Mouse (Mus musculus): ENCODE data around the gene Atg9a. TPM values are rescaled to one million over a fixed set of nuclear protein-coding genes. Genes with fewer than 3 reads are reported as not detected.

The Atg9a gene
- polyA plus RNA-seq, 1 experiment from 2014 or later, result 12.9 TPM

DNA sequence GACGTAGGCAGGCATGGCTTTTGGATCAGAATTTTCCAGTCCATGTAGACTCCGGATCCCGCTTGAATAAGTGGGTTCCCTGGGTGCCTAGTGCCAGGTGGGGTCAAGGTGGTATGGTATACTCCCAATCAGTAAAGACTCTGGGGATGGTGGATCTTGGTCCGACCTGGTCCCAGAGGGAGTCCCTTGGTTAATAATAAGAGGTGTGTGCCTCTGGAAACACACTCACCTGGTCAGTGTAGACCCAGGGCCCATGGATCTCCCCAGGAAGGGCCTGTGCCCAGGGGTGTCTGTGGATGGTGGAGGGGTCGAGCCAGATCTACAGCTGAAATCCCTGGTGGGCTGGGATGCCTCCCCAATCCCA, 756 bp downstream of the Atg9a start:
- H3K4me2 ChIP-seq (ENCODE audit: low read depth, low read length), result peak overlapping the region; percentile 75
- no peaks in the 10 kb centered on the region for H3K27me3 ChIP-seq (ENCODE audit: control insufficient read depth, insufficient read depth, low read length)
- DNase-seq (ENCODE audit: low spot score) (no peak), ATAC-seq (replicated peaks; ENCODE audit: insufficient number of reproducible peaks, low FRiP score, low TSS enrichment, low read depth) (no peak; the same call in 1 of the 2 replicates)
- no peaks in the 10 kb centered on the region for H3K36me3 ChIP-seq (replicated peaks; ENCODE audit: control insufficient read depth, insufficient read depth, low read depth, low read length)
- H3K4me1 ChIP-seq (ENCODE audit: control insufficient read depth, insufficient read depth, low read length), result no peaks in the 10 kb centered on the region
- peak overlapping the region; percentile 65 for H3K9ac ChIP-seq (replicated peaks; ENCODE audit: low read length)
- 49% methylated on average over 5 of the region's 5 CpGs for WGBS
- H3K27ac ChIP-seq (replicated peaks; ENCODE audit: low read depth, low read length), result no peak overlapping the region; the same call in 1 of the 2 replicates
- peak overlapping the region; percentile 70 for H3K4me3 ChIP-seq (ENCODE audit: low read depth, low read length)
- H3K9me3 ChIP-seq (replicated peaks; ENCODE audit: control insufficient read depth, low read length), result no peaks in the 10 kb centered on the region

GRCm38 (mm10) chr1:75190577-75190976, 1.4 kb downstream of the Atg9a start:
- Histone ChIP-seq H3K27ac (replicated peaks; ENCODE audit: low read depth, low read length) (no peak overlapping the region), H3K4me3 (ENCODE audit: low read depth, low read length) (no peak overlapping the region), H3K4me1 (ENCODE audit: control insufficient read depth, insufficient read depth, low read length) (no peaks in the 10 kb centered on the region), H3K9me3 (replicated peaks; ENCODE audit: control insufficient read depth, low read length) (no peaks in the 10 kb centered on the region), H3K36me3 (replicated peaks; ENCODE audit: control insufficient read depth, insufficient read depth, low read depth, low read length) (no peaks in the 10 kb centered on the region), H3K4me2 (ENCODE audit: low read depth, low read length) (no peak overlapping the region), H3K9ac (replicated peaks; ENCODE audit: low read length) (no peak overlapping the region), H3K27me3 (ENCODE audit: control insufficient read depth, insufficient read depth, low read length) (no peaks in the 10 kb centered on the region)
- no peak for DNase-seq (ENCODE audit: low spot score)
- ATAC-seq (replicated peaks; ENCODE audit: insufficient number of reproducible peaks, low FRiP score, low TSS enrichment, low read depth), result no peak
- WGBS, result 60% methylated on average over 2 of the region's 2 CpGs

GRCm38 (mm10) chr1:75187914-75188483, 4.0 kb downstream of the Atg9a start:
- WGBS, result 88% methylated on average over 2 of the region's 2 CpGs

DNA sequence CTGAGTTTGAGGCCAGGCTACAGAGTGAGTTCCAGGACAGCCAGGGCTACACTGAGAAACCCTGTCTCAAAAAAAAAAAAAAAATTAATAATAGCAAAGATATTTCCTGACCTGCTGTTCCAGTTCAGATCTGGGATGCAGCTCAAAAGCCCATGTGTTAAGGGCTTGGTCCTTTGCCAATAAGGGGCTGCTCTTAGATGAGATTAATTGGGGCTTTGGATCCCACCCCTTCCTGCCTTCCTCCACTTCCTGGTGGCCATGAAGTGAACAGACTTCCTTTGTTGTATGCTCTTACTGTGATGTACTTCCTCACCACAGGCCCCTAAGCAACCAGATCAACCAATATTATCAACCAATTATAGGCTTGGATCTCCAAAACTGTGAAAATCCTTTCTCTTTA, 4.9 kb downstream of the Atg9a start:
- no peak overlapping the region for H3K9ac ChIP-seq (replicated peaks; ENCODE audit: low read length)
- H3K27me3 ChIP-seq (ENCODE audit: control insufficient read depth, insufficient read depth, low read length), result no peaks in the 10 kb centered on the region
- H3K4me1 ChIP-seq (ENCODE audit: control insufficient read depth, insufficient read depth, low read length), result no peaks in the 10 kb centered on the region
- no peak for DNase-seq (ENCODE audit: low spot score)
- no peaks in the 10 kb centered on the region for H3K9me3 ChIP-seq (replicated peaks; ENCODE audit: control insufficient read depth, low read length)
- no peak overlapping the region for H3K27ac ChIP-seq (replicated peaks; ENCODE audit: low read depth, low read length)
- H3K4me2 ChIP-seq (ENCODE audit: low read depth, low read length), result no peak overlapping the region
- no peak for ATAC-seq (replicated peaks; ENCODE audit: insufficient number of reproducible peaks, low FRiP score, low TSS enrichment, low read depth)
- no peak overlapping the region for H3K4me3 ChIP-seq (ENCODE audit: low read depth, low read length)
- peaks cover 2% of the 10 kb centered on the region; the same call in 1 of the 2 replicates for H3K36me3 ChIP-seq (replicated peaks; ENCODE audit: control insufficient read depth, insufficient read depth, low read depth, low read length)

More at GRCm38 (mm10) chr1:75187914-75188483, 4.0 kb downstream of the Atg9a start:
- no peaks in the 10 kb centered on the region for H3K27me3 ChIP-seq (ENCODE audit: control insufficient read depth, insufficient read depth, low read length)
- H3K9me3 ChIP-seq (replicated peaks; ENCODE audit: control insufficient read depth, low read length), result no peaks in the 10 kb centered on the region
- H3K9ac ChIP-seq (replicated peaks; ENCODE audit: low read length), result no peak overlapping the region
- no peak overlapping the region for H3K4me2 ChIP-seq (ENCODE audit: low read depth, low read length)
- H3K27ac ChIP-seq (replicated peaks; ENCODE audit: low read depth, low read length), result no peak overlapping the region
- DNase-seq (ENCODE audit: low spot score), result no peak
- no peaks in the 10 kb centered on the region for H3K4me1 ChIP-seq (ENCODE audit: control insufficient read depth, insufficient read depth, low read length)
- no peak for ATAC-seq (replicated peaks; ENCODE audit: insufficient number of reproducible peaks, low FRiP score, low TSS enrichment, low read depth)
- no peaks in the 10 kb centered on the region; the same call in 1 of the 2 replicates for H3K36me3 ChIP-seq (replicated peaks; ENCODE audit: control insufficient read depth, insufficient read depth, low read depth, low read length)
- H3K4me3 ChIP-seq (ENCODE audit: low read depth, low read length), result no peak overlapping the region

DNA sequence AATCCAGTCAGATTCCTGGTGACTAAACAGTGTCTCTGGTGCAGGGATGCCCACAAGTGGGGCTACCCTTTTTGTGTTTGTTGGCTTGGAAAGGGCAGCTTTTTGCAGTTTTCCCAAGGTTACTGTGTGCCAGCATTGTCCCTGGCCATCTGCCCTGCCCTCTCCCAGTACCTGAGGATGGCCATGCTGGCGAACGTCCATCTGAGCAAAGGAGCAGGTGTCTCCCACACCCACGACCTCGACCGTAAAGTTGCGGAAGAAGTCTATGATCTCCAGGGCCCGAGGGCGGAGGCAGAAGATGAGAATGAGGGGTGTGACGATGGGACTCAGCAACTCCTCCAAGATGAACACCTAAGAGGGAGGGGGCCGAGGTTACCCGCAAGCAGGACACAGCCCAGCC, 6.5 kb downstream of the Atg9a start:
- Histone ChIP-seq H3K4me2 (ENCODE audit: low read depth, low read length) (no peak overlapping the region), H3K9ac (replicated peaks; ENCODE audit: low read length) (no peak overlapping the region), H3K36me3 (replicated peaks; ENCODE audit: control insufficient read depth, insufficient read depth, low read depth, low read length) (peaks cover 2% of the 10 kb centered on the region), H3K9me3 (replicated peaks; ENCODE audit: control insufficient read depth, low read length) (no peaks in the 10 kb centered on the region), H3K4me3 (ENCODE audit: low read depth, low read length) (no peak overlapping the region), H3K27me3 (ENCODE audit: control insufficient read depth, insufficient read depth, low read length) (no peaks in the 10 kb centered on the region), H3K27ac (replicated peaks; ENCODE audit: low read depth, low read length) (no peak overlapping the region), H3K4me1 (ENCODE audit: control insufficient read depth, insufficient read depth, low read length) (no peaks in the 10 kb centered on the region)
- no peak for ATAC-seq (replicated peaks; ENCODE audit: insufficient number of reproducible peaks, low FRiP score, low TSS enrichment, low read depth)
- no peak for DNase-seq (ENCODE audit: low spot score)
- WGBS, result 94% methylated on average over 11 of the region's 11 CpGs

- Histone ChIP-seq H3K9me3 (replicated peaks; ENCODE audit: control insufficient read depth, low read length) (no peaks in the 10 kb centered on the region), H3K9ac (replicated peaks; ENCODE audit: low read length) (no peak overlapping the region), H3K27ac (replicated peaks; ENCODE audit: low read depth, low read length) (no peak overlapping the region), H3K4me2 (ENCODE audit: low read depth, low read length) (no peak overlapping the region), H3K4me1 (ENCODE audit: control insufficient read depth, insufficient read depth, low read length) (0 out of 2 replicates have a peak, but pooled peaks cover 3% of the 10 kb centered on the region), H3K27me3 (ENCODE audit: control insufficient read depth, insufficient read depth, low read length) (no peaks in the 10 kb centered on the region), H3K4me3 (ENCODE audit: low read depth, low read length) (no peak overlapping the region), H3K36me3 (replicated peaks; ENCODE audit: control insufficient read depth, insufficient read depth, low read depth, low read length) (peaks cover 2% of the 10 kb centered on the region)
- DNase-seq (ENCODE audit: low spot score), result no peak
- 74% methylated on average over 4 of the region's 4 CpGs for WGBS
- no peak for ATAC-seq (replicated peaks; ENCODE audit: insufficient number of reproducible peaks, low FRiP score, low TSS enrichment, low read depth)
Measured at GRCm38 (mm10) chr1:75182160-75182559, 9.8 kb downstream of the Atg9a start.

- ATAC-seq (replicated peaks; ENCODE audit: insufficient number of reproducible peaks, low FRiP score, low TSS enrichment, low read depth), result no peak
- H3K4me3 ChIP-seq (ENCODE audit: low read depth, low read length), result no peak overlapping the region
- WGBS, result 81% methylated on average over 4 of the region's 4 CpGs
- H3K9me3 ChIP-seq (replicated peaks; ENCODE audit: control insufficient read depth, low read length), result no peaks in the 10 kb centered on the region
- H3K27me3 ChIP-seq (ENCODE audit: control insufficient read depth, insufficient read depth, low read length), result no peaks in the 10 kb centered on the region
- H3K9ac ChIP-seq (replicated peaks; ENCODE audit: low read length), result no peak overlapping the region
- no peak overlapping the region for H3K4me2 ChIP-seq (ENCODE audit: low read depth, low read length)
- DNase-seq (ENCODE audit: low spot score), result no peak
- 0 out of 2 replicates have a peak, but pooled peaks cover 3% of the 10 kb centered on the region for H3K4me1 ChIP-seq (ENCODE audit: control insufficient read depth, insufficient read depth, low read length)
- no peak overlapping the region for H3K27ac ChIP-seq (replicated peaks; ENCODE audit: low read depth, low read length)
- peaks cover 2% of the 10 kb centered on the region for H3K36me3 ChIP-seq (replicated peaks; ENCODE audit: control insufficient read depth, insufficient read depth, low read depth, low read length)
Measured at GRCm38 (mm10) chr1:75181377-75181870, 10.6 kb downstream of the Atg9a start.

GRCm38 (mm10) chr1:75180741-75181140, 11.3 kb downstream of the Atg9a start:
- 40% methylated on average over 7 of the region's 7 CpGs for WGBS
- no peaks in the 10 kb centered on the region for H3K9me3 ChIP-seq (replicated peaks; ENCODE audit: control insufficient read depth, low read length)
- H3K4me1 ChIP-seq (ENCODE audit: control insufficient read depth, insufficient read depth, low read length), result 0 out of 2 replicates have a peak, but pooled peaks cover 3% of the 10 kb centered on the region
- ATAC-seq (replicated peaks; ENCODE audit: insufficient number of reproducible peaks, low FRiP score, low TSS enrichment, low read depth), result no peak
- H3K4me2 ChIP-seq (ENCODE audit: low read depth, low read length), result peak overlapping the region; percentile 96
- peak overlapping the region; percentile 60 for H3K4me3 ChIP-seq (ENCODE audit: low read depth, low read length)
- DNase-seq (ENCODE audit: low spot score), result no peak
- H3K27ac ChIP-seq (replicated peaks; ENCODE audit: low read depth, low read length), result no peak overlapping the region
- H3K27me3 ChIP-seq (ENCODE audit: control insufficient read depth, insufficient read depth, low read length), result no peaks in the 10 kb centered on the region
- no peak overlapping the region for H3K9ac ChIP-seq (replicated peaks; ENCODE audit: low read length)
- H3K36me3 ChIP-seq (replicated peaks; ENCODE audit: control insufficient read depth, insufficient read depth, low read depth, low read length), result peaks cover 2% of the 10 kb centered on the region
